Mouse (Mus musculus) gonadal fat pad, adult 2 months (tissue): ENCODE measurements around the gene Stip1. TPM values are rescaled to one million over a fixed set of nuclear protein-coding genes. Genes with fewer than 3 reads are reported as not detected.
A peak's percentile ranks its signal among the peaks of the same experiment; 100 is the strongest.

Experiments used
- DNase-seq: peaks from one replicate; pipeline ENCODE4 v3.0.0-alpha.2; 2012; ENCODE audit warnings: low read depth
- polyA plus RNA-seq: library from polyadenylated mRNA; depleted of rRNA; stranded (reverse); fragments of >200 nt; gene quantifications from 2 replicates; pipeline ENCODE4 v1.2.3, GENCODE M21; 2012

Gene Stip1
- polyA plus RNA-seq, 1 experiment = 42.0 TPM

- DNase-seq = no peak
These were observed 53.6 kb downstream of the Stip1 start for GRCm38 (mm10) chr19:6985951-6986708.

GRCm38 (mm10) chr19:6985300-6985699 lies 54.5 kb downstream of the Stip1 start:
- DNase-seq = no peak

GRCm38 (mm10) chr19:6983621-6984020 lies 56.1 kb downstream of the Stip1 start:
- DNase-seq = no peak

DNA sequence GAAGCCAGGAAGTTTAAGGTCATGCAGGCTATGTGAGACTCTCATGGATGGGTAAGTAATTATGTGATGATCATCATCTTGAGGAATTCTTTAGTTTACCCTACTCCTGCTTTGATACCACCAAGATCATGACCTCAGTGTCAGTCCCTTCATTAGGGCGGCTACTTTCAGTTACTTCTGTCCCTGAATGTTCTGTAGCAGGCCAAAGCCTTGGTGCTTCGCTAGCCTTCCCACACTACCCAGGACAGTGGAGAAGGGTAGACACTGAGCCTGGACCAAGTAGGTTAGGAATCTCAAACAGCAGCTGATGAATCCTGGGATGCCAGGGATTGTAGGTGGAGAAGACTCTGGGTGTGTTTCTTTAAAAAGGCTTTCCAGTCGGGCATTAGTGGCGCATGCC lies 58.3 kb downstream of the Stip1 start:
- DNase-seq = no peak

GRCm38 (mm10) chr19:6980381-6981093 lies 59.2 kb downstream of the Stip1 start, which contains the start of gene Fkbp2:
TSS of gene Fkbp2 (minus strand) at chr19:6980501.
- peak; percentile 80 for DNase-seq

- peak; percentile 92 for DNase-seq
These were observed 60.0 kb downstream of the Stip1 start for GRCm38 (mm10) chr19:6979486-6980380.

GRCm38 (mm10) chr19:6979001-6979479 lies 60.7 kb downstream of the Stip1 start:
- no peak for DNase-seq

DNA sequence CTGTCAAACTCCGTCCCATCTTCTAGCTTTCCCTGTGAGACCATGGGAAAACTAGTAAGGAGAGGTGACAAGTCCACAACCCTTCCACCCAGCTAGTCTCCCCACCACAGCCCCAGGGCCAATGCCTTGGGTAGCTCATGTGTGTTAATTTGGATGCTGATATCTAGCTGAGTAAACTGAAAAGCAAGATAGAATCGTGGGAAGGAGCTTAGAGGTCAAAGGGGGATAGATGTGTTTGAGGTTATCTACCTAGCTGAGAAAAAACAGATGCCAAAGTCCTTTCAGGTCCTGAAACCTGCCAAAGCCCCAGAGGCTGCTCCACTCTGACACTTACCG lies 61.2 kb downstream of the Stip1 start:
- no peak for DNase-seq

- DNase-seq = no peak
These were observed 61.8 kb downstream of the Stip1 start for GRCm38 (mm10) chr19:6977759-6978638.

DNA sequence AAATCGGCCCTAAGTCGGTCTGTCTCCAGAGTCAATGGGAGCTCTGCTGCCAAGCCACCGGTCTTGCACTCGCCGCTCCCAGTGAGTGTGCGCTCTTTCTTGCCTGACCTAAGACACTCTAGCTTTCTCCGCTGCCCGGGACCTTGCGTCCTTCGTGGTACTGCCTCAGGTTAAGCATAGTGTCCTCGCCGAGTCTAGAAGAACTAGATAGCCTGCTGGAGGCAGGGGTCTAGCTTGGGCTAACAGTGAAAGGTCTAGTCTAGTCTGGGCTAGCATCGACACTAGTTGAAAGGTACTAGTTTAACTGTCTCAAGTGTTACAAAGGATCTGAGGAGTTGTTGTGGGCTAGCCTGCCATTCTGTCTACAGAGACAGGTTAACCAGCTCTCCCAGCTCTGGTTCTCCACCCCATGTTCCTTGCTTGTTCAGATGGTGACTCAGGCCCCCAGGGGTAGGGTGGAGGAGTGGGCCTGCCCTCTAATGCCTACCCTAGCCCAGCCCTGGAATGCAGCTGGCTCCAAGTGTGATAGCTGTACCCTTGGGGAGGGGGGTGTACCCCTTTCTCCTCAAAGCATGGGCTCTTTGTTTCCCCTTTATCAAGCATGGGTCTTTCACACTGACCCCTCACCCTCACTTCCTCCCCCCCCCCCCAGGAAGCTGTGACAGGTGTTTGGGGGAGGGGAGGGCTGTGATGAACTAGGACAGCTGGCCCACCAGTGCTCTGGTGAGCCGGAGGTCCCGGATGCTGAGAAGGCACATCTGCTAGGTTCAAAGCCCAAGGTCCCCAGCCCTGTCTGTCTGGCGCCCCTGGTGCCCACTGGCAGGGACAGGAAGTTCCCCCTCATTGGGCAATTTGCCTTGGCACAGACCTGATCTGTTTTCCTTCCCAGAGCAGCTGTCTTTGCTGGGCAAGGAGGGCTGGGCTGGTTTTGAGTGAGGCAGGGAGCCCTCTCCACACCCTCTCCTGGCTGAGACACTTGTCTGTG lies 63.9 kb downstream of the Stip1 start, which contains the start of gene Plcb3:
Gene Plcb3 (minus strand): TSS at position 934 of the 985 bp plus-strand sequence.
- no peak for DNase-seq

- no peak for DNase-seq
These were observed 65.3 kb downstream of the Stip1 start, which contains the start of gene Ppp1r14b for GRCm38 (mm10) chr19:6974211-6975205. TSS of gene Ppp1r14b (plus strand) at chr19:6974968.

- no peak for DNase-seq
These were observed 66.1 kb downstream of the Stip1 start for GRCm38 (mm10) chr19:6973581-6974190.

- no peak for DNase-seq
These were observed 67.4 kb downstream of the Stip1 start for GRCm38 (mm10) chr19:6972247-6972917.

GRCm38 (mm10) chr19:6971644-6972043 lies 68.1 kb downstream of the Stip1 start:
- DNase-seq = no peak
